Mouse (Mus musculus) natural killer cell, adult 2 months (primary cell): Measurements from ENCODE around the gene Tmem110.
A peak's percentile ranks its signal among the peaks of the same experiment; 100 is the strongest.

Experiments
- DNase-seq, 2 experiments: peaks; one replicate each; pipeline ENCODE4 v3.0.0; 2022; ENCODE audit warnings: low spot score in 2 of 2

The Tmem110 gene

GRCm38 (mm10) chr14:30825476-30826131, at the start of gene Tmem110:
Gene Tmem110, plus strand, starts transcription at chr14:30825590.
- DNase-seq: peak; percentile 64 to 80

DNA sequence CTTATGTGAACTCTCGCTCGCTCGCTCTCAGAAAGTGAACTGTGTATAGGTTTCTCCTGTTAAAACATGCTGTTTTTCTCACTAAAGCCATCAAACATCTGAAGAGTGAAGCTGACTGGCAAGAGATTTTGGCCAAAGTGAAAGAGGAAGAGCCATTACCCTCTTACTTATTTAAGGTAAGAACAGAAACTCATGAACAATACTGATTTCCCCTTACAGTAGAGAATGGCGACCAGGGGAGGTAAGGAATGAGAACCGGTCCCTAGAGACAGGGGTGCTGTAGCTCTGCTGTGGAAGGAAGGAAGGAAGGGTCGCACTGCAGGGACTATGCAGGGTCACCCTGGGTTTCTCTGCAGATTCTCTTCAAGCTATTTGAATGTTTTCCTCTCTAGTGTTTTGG, 40.8 kb upstream of the Tmem110 start:
- no peak for DNase-seq

- DNase-seq: no peak
These were observed 35.9 kb upstream of the Tmem110 start for GRCm38 (mm10) chr14:30789471-30789870.

GRCm38 (mm10) chr14:30792871-30793270, 32.5 kb upstream of the Tmem110 start:
- no peak for DNase-seq

DNA sequence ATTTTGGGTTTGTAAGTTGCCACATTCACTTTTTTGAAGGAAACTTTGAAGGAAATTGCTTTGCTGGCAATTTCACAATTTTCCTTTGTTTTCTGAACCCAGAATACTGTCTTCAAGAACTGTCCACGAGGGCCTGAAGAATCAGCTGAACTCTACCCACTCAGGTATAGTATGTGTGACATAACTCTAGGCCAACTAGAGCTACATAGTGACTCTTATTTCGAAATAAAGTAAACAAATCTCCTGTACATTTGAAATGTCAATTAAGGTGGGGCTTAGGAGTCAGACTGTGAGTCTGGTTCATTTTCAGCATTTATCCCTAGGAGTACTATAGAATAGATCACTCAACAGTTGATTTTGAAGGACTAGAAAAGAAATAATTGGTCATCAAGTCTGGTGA, 23.6 kb upstream of the Tmem110 start:
- no peak for DNase-seq

- DNase-seq: no peak
These were observed 4.3 kb upstream of the Tmem110 start for GRCm38 (mm10) chr14:30821136-30821535.

GRCm38 (mm10) chr14:30824456-30824995, 864 bp upstream of the Tmem110 start:
- DNase-seq: no peak

GRCm38 (mm10) chr14:30825021-30825475, 342 bp upstream of the Tmem110 start:
- no peak for DNase-seq

DNA sequence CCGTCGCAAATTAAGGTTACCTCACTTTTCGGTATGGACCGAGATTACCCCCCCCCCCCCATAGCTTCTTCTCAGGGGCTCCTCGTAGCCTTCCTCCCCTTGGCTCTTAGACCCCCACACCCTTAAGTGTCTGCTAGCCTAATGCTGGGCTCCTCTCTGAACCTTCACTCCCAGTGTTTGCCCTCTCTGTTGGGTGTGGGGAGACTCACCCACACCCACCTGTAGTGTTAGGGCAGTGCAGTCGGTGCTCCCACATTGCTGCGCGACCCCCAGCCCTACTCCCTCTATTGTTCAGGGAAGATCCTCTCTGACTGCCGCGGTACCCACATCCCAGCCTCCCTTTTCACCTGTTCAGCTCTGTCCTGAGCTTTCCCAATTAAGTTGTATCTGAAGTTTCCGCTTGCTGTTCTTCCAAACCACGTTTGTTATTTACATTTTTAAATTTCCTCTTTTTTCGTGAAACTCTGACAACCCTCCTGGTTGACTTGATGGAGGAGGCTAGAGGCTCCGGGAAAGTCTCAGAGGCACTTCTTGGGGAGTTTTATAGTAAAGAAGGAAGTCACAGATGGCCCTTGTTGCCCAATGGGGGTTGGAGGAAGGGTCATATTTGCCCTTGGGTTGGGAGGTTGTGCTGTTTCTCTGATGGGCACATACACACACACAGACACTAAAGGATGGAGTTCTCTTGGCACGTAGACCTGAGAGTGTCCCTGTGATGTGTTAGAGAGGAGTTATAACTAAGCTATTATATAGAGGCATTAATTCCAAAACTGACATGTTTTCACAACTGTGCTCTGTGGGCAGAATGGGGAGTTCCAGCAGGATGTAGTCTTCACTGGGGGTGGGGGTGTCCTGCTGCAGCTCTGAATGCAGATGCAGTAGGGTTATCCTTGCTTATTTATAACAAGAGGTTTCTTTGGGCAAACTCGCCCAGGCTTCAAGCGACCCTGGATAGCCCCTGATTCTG, 1.1 kb downstream of the Tmem110 start:
- DNase-seq: peak; percentile 7 to 40

- no peak for DNase-seq
These were observed 2.1 kb downstream of the Tmem110 start for GRCm38 (mm10) chr14:30827480-30827879.

DNA sequence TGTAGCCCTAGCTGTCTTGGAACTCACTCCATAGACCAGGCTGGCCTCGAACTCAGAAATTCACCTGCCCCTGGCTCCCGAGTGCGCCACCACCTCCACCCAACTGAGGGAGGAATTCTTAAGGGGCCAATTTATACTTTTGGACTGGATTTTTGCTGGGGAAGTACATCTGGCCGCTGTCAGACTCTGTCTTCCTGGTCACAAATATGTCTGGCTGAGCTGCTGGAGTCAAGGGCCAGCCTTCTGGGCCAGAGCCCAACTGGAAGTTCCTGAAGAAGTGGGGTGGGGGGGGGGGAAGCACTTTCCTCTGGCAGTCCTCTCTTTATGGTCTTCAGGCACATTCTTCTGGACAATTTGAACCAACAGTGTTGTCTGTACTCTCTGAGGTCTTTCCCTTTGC, 2.7 kb downstream of the Tmem110 start:
- DNase-seq: no peak

DNA sequence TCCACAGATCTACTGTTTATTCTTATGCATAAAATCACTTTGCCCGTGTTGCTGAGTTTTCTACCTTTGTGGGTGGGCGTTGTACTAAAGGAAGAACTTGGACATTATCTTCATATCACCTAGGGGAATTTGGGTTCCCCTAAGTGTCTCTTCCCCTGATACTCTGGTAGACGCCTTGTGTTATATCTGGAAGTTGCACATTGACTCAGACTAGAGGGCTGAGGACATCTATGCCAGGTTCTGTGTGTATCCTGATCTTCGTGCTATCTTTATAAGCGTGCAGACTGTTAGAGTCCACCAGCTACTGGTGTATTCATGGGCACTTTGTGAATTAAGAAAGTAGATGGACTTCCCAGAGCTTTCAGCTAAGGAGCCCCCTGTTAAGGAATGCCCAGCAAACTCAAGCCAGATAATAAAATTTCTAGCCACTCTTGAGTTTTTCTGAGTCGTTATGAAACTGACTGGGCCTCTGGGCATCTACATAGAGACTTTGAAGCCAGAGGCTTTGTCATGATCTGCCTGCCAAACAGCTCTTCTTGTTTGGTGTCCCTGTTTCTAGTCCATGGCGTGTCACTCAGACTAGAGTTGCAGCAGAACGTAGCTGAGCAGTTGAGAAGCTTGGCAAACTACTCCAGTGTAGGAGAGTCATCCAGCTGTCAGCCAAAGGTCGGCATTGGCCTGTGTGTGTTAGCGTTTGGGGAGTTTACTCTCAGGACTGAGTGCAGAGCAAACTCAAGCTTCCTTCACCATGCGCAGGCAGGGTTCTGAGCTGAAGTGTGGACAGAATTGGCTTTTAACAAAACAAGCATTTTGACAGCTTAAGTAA, 3.5 kb downstream of the Tmem110 start:
- no peak for DNase-seq

GRCm38 (mm10) chr14:30837416-30837996, 12.1 kb downstream of the Tmem110 start:
- DNase-seq: no peak

GRCm38 (mm10) chr14:30843701-30844100, 18.3 kb downstream of the Tmem110 start:
- no peak for DNase-seq

DNA sequence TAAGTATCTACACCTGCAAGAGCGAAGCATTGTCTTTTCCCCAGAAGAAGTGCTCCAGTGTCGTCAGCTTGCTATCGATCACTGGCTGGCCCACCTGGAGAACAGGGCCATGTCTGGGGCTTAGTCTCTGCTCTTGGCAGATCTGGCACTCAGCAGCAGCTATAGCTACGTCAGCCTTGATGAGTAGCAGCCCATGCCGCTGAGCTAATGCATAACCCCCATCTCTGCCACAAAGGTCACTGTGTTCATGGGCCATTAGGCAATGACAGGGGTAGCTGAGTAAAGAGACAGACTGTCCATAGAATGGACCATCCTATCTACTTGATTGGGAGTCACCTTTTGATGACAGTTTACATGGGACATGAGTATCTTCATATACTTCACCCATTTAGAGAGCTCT, 25.1 kb downstream of the Tmem110 start:
- no peak for DNase-seq

DNA sequence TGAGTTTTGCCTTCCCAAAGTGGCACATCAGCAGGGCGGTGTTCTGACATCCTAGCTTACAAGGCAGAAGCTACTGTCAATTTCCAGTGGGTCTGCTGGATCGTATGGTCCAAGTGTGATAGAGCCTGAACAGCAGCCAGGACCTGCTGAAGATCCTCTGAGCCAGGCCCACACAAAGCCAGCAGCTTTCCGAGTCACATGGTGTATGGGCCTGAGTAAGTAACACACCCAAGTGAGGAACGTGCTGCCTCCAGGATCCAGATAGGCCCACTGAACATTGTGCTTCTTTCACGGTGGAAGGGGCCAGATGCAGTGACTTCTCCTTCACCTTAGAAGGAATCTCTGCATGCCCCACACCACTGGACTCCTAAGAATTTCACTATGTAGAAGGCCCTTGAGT, 26.9 kb downstream of the Tmem110 start:
- no peak for DNase-seq

GRCm38 (mm10) chr14:30855316-30855715, 29.9 kb downstream of the Tmem110 start:
- DNase-seq: no peak

DNA sequence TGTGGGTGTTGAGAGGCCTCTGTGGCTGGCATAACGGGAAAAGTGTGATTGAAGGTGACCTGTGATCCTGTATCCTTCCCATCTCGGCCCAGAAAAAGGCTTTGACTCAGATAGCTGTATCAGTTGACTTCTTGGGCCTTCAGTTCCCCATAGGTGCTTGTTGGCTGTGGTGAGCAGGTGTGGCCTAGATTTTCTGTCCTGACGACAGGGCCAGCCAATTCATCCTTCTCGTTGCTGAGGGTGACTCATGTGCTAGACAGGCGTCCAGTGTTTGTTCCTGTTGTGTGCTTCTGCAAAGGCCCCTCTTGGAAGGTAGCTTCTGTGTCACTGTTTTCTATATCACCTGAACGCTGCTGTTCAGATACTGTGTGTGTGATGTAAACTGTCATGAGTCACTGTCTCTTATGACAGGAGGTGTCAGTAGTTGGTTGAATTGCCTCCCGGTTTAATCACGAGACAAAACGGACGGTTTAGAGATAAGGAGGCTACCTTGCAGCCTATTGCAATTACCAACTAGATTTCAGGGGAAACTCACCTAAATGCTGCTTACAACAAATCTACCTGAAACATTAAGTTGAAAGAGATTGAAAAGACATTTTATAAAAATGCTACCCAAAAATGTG, 31.6 kb downstream of the Tmem110 start:
- DNase-seq: no peak

DNA sequence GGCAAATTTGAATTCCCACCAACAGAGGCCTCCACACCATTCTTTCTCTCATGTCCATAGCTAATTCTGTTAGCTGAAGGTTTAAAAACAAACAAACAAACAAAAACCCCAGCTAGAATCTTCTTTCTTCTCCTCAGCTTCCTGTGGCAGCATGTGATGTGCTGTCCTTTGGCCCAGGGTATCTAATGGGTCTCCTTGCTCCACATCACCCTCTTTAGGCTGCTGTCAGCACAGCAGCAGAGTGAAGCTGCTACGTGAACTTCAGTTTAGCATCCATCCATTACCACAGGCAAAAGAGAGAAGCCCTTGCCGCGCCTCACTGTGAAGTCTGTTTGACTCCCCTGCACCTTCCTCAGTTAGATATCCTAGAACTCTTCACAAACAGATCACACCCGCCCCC, 32.6 kb downstream of the Tmem110 start:
- no peak for DNase-seq

- DNase-seq: no peak
These were observed 36.2 kb downstream of the Tmem110 start for GRCm38 (mm10) chr14:30861421-30862125.
